Mouse (Mus musculus): ENCODE measurements around the gene Sh3bgrl3.

DNA sequence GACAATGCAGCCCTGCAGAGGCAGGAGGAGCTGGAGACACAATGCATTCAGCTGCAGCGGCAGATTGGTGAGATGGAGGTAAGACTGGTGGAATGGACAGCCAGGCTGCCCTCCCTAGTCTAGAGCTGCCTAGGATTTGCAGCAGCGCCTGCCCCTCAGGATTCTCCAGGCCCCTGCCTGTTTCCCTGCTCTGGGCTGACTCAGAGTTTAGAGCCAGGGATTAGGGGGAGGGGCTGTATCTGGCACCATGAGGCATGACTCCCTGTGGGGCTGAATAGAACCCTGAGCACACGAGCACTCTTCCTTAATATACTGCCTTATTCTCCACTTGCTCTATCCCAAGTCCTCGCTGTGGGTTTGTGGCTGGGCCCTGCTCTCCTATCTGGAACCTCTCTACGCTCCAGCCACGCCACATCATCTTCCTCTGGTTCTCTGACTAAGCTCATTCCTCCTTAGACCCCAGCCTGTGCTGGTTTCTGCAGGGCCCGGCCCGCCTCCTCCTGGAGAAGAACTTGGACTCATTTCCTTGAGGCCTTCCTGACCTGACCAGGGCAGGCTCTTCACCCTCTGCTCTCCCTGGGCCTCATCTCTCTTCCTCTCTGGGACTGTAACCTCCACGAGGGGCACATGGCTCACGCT lies 15.1 kb downstream of the Sh3bgrl3 start:
- TF ChIP-seq GATA1 (IDR thresholded peaks at IDR 0.05; ENCODE audit: low read depth, low read length) (no peak), CTCF (IDR thresholded peaks at IDR 0.05 in 2 of 3, conservative IDR thresholded peaks at IDR 0.05 in 1 of 3; ENCODE audit: control insufficient read depth in 1 of 3, insufficient read depth in 1 of 3, low read depth in 2 of 3, low read length in 3 of 3, poor library complexity in 1 of 3, severe bottlenecking in 1 of 3) (no peak), TBP (IDR thresholded peaks at IDR 0.05; ENCODE audit: low read depth, low read length) (no peak), MEF2A (IDR thresholded peaks at IDR 0.05; ENCODE audit: extremely low read depth, insufficient replicate concordance, low read depth, low read length, poor library complexity, severe bottlenecking) (no peak), TAL1 (IDR thresholded peaks at IDR 0.05; ENCODE audit: low read length) (no peak), POLR2A (IDR thresholded peaks at IDR 0.05; ENCODE audit: control insufficient read depth in 1 of 2, insufficient read depth in 1 of 2, low read depth in 1 of 2, low read length in 2 of 2, poor library complexity in 1 of 2) (no peak), JUND (IDR thresholded peaks at IDR 0.05; ENCODE audit: low read depth, low read length) (no peak), E2F4 (IDR thresholded peaks at IDR 0.05; ENCODE audit: borderline replicate concordance, low read depth, low read length) (no peak)

Measured in MEL (cell line).